Mouse (Mus musculus) intestine, postnatal 0 days (tissue): ENCODE data around the gene Leprot. TPM values are rescaled to one million over a fixed set of nuclear protein-coding genes. Genes with fewer than 3 reads are reported as not detected.

Experiments used
- ATAC-seq: fragments of 200-750 bp; cut with Nextera tagmentation; 2 replicates; pipeline ENCODE4 v1.8.0; 2017; ENCODE audit warnings: mild to moderate bottlenecking, moderate TSS enrichment, moderate library complexity
- H3K27ac ChIP-seq: fragments of 300-500 bp; sonication (generic); 2 replicates; pipeline ENCODE4 v1.5.1; 2014; ENCODE audit warnings: mild to moderate bottlenecking, low read depth, low read length, moderate library complexity
- H3K27me3 ChIP-seq: fragments of 300-500 bp; sonication (generic); replicated peaks from 2 replicates; pipeline ENCODE4 v1.6.1; 2014; ENCODE audit warnings: low read length, mixed read lengths; ENCODE audit not compliant: control insufficient read depth, insufficient read depth
- H3K36me3 ChIP-seq: fragments of 300-500 bp; sonication (generic); 2 replicates; pipeline ENCODE4 v1.6.1; 2014; ENCODE audit warnings: mild to moderate bottlenecking, moderate library complexity; ENCODE audit not compliant: control insufficient read depth, insufficient read depth
- H3K4me1 ChIP-seq: fragments of 300-500 bp; sonication (generic); replicated peaks from 2 replicates; pipeline ENCODE4 v1.6.1; 2014; ENCODE audit warnings: antibody characterized with exemption, low read length, mixed read lengths; ENCODE audit not compliant: control insufficient read depth, insufficient read depth
- H3K4me2 ChIP-seq: fragments of 300-500 bp; sonication (generic); replicated peaks from 2 replicates; pipeline ENCODE4 v1.6.1; 2014; ENCODE audit warnings: low read depth, mild to moderate bottlenecking, moderate library complexity
- H3K4me3 ChIP-seq: fragments of 300-500 bp; sonication (generic); 2 replicates; pipeline ENCODE4 v1.5.1; 2014; ENCODE audit warnings: low read depth, low read length
- H3K9ac ChIP-seq: fragments of 300-500 bp; sonication (generic); 2 replicates; pipeline ENCODE4 v1.6.1; 2014; ENCODE audit warnings: mild to moderate bottlenecking, low read depth, low read length
- H3K9me3 ChIP-seq: fragments of 300-500 bp; sonication (generic); 2 replicates; pipeline ENCODE4 v1.6.1; 2016; ENCODE audit warnings: mixed run types; ENCODE audit not compliant: control insufficient read depth
- CTCF ChIP-seq: sonication (generic); IDR thresholded peaks from 2 replicates; pipeline ENCODE4 v1.5.1; 2016; ENCODE audit warnings: low read depth, mild to moderate bottlenecking, control low read depth, antibody characterized with exemption, moderate library complexity
- WGBS: fragments of 180-500 bp; shearing (Covaris S2); extraction: QIAGEN DNeasy Blood & Tissue Kit; methylation state at CpG from one replicate; pipeline ENCODE4 v1.1.7; 2014; 5-methylcytosine and 5-hydroxymethylcytosine counted together
- polyA plus RNA-seq: library from polyadenylated mRNA; unstranded; fragments of >200 nt; fragmentation: Nextera tagmentation; extraction: Ambion mirVana; gene quantifications from 2 replicates; pipeline ENCODE4 v1.2.1, GENCODE M21; 2015

Gene Leprot
- polyA plus RNA-seq = 130 and 137 TPM in 2 replicates

DNA sequence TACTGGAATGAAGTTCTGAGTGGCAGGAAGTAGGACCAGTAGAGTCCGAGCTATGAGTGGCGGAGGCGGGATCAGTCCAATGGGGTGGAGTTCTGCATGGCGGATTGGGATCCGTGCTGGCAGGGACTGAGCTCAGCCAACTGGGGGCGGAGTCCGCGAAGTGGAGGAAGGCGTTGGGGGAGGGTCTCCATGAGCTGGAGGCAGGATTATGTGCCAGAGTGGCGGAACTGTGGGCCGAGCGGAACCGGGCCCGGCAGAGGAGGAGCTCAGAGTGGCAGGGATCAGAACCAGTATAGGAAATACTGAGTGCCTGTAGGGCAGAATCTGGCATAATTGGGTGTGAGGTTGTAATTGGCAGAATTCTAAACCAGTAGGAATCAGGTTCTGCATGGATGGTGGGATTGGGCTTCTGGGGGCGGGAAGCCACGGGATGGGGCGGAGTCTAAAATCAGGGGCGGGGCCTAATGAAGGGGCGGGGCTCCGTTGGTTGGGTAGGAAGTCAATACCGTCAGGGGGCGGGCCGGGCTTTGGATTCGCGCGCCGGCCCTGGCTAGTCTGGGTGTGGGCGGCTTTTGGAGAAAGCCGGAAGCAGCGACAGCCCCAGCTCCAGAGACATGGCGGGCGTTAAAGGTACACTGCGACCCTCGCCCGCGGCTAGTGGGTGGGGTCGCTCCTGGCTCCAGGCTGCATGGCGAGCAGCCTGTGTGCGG, at the start of gene Leprot:
TSS of gene Leprot (plus strand) at position 523 of the 710 bp plus-strand sequence.
- Histone ChIP-seq H3K9me3 (no peaks in the 10 kb centered on the region), H3K9ac (peak within 1 kb of the TSS; percentile 86), H3K27ac (peak within 1 kb of the TSS; percentile 94), H3K4me3 (peak within 1 kb of the TSS; percentile 83), H3K4me2 (peak within 1 kb of the TSS; percentile 59), H3K4me1 (no peaks in the 10 kb centered on the region), H3K36me3 (no peaks in the 10 kb centered on the region; the same call in 1 of the 2 replicates), H3K27me3 (no peaks in the 10 kb centered on the region)
- peak; percentile 45; the same call in 1 of the 2 replicates for TF ChIP-seq CTCF
- peak; percentile 96 for ATAC-seq
- WGBS = under 1% methylated on average over 39 of the region's 39 CpGs

DNA sequence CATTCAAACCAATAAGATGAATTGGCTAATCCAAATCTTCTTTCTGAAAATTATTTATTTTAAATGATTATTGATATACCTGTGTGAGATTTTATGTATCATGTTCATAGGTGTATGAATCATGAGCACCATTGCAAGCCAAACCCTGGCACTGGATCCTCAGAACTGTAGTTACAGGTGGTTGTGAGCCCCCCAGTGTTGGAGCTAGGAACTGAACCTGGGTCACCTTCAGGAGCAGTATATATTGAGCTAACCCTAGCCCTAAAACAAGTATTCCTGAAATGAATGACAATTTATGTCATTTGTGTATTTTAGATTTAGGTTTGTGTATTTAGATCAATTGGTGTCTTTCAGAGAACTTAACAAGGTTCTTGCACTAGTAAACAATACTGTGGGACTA, 45.8 kb upstream of the Leprot start:
- H3K9ac ChIP-seq = no peak overlapping the region
- H3K4me1 ChIP-seq = no peaks in the 10 kb centered on the region
- H3K27me3 ChIP-seq = no peaks in the 10 kb centered on the region
- no peak for ATAC-seq
- no peak overlapping the region for H3K4me3 ChIP-seq
- no peaks in the 10 kb centered on the region for H3K36me3 ChIP-seq
- H3K27ac ChIP-seq = no peak overlapping the region
- H3K9me3 ChIP-seq = no peaks in the 10 kb centered on the region
- TF ChIP-seq CTCF = peak; percentile 50
- H3K4me2 ChIP-seq = no peak overlapping the region

DNA sequence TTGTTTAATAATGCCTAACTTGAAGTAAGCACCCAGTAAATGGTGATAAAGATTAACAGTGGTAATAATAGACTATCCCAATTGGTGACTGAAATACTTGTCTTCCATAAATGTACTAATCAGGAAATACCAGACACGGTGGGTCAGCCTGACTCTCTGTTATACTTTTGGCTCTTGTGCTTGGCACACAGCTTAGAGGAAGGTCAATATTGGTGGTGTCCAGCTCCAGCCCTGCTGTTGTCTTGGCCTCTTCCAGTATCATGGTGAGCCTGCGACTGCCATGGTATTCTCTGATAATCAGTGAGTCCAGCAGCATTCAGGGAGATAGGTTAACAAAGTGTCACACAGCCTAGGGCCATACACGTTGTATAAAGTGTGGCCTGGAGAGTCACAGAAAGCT, 43.9 kb upstream of the Leprot start:
- Histone ChIP-seq H3K9ac (no peak overlapping the region), H3K36me3 (no peaks in the 10 kb centered on the region), H3K27me3 (no peaks in the 10 kb centered on the region), H3K4me1 (no peaks in the 10 kb centered on the region), H3K9me3 (no peaks in the 10 kb centered on the region), H3K27ac (no peak overlapping the region), H3K4me3 (no peak overlapping the region), H3K4me2 (no peak overlapping the region)
- no peak for TF ChIP-seq CTCF
- WGBS = 79% methylated on average over 3 of the region's 3 CpGs
- ATAC-seq = no peak

DNA sequence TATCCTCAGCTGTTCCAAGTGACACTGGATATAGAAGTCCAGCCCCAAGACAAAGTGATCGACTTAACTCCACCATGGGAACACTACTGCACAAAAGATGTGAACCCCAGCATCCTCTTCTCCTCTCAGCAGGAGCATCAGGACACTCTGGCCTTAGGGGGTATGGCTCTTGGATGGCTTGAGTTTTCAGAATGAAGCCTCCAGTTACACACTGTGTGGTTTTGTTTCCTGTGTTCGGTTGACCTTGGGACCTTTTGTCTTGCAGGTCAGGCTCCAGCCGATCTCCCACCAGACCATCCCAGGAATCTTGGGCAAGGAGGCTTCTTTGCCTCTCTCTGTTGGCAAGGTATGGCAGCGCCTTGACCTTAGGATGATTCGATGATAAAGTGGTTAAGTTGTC, 31.0 kb upstream of the Leprot start:
- WGBS = 86% methylated on average over 5 of the region's 5 CpGs

DNA sequence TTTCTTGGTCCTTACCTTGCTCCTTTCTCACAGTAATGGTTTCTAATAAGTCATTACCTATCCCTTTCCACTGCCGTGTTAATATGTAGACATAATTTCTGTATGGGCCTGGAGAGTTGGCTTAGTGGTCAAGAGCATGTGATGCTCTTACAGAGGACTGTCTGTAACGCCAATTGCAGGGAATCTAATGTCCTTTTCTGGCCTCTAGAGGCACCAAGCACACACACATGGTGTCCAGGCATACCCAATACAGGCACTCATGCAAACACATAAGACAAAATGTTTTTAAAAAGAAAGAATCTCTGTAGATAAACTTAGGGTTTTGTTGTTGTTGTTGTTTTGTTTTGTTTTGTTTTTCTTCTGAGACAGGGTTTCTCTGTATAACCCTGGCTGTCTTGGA, 29.8 kb upstream of the Leprot start:
- TF ChIP-seq CTCF = peak; percentile 34
- H3K9ac ChIP-seq = no peak overlapping the region
- no peak overlapping the region for H3K27ac ChIP-seq
- ATAC-seq = no peak
- no peaks in the 10 kb centered on the region for H3K9me3 ChIP-seq
- no peaks in the 10 kb centered on the region for H3K36me3 ChIP-seq
- no peaks in the 10 kb centered on the region for H3K4me1 ChIP-seq
- H3K4me2 ChIP-seq = no peak overlapping the region
- H3K4me3 ChIP-seq = no peak overlapping the region
- 64% methylated on average over 2 of the region's 2 CpGs for WGBS
- no peaks in the 10 kb centered on the region for H3K27me3 ChIP-seq

More for the DNA sequence above, 31.0 kb upstream of the Leprot start:
- no peaks in the 10 kb centered on the region for H3K4me1 ChIP-seq
- H3K4me2 ChIP-seq = no peak overlapping the region
- no peak overlapping the region for H3K27ac ChIP-seq
- H3K9me3 ChIP-seq = no peaks in the 10 kb centered on the region
- H3K9ac ChIP-seq = no peak overlapping the region
- H3K36me3 ChIP-seq = no peaks in the 10 kb centered on the region
- no peak for TF ChIP-seq CTCF
- no peak for ATAC-seq
- H3K4me3 ChIP-seq = no peak overlapping the region
- no peaks in the 10 kb centered on the region for H3K27me3 ChIP-seq

DNA sequence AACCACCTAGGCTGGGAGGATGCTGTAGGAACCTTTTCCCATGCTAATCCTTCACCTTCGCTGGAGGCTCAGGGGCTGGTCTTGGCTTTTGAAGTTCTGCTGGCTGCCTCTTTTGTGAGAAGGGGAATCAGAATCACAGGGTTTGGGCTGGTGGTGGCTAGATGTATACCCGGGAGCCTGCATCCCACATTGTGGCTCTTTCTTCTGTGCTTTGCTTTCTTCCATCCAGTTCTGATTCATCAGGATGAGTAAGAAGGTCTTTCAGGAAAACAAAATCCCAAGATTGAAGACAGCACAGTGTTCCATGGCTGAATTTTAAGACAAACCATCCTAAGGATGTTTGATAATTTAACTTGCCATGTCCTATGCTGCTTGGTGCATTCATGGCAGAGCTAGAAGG, 27.3 kb upstream of the Leprot start:
- TF ChIP-seq CTCF = no peak
- H3K9ac ChIP-seq = no peak overlapping the region
- 75% methylated on average over 2 of the region's 2 CpGs for WGBS
- no peak overlapping the region for H3K4me2 ChIP-seq
- H3K4me1 ChIP-seq = no peaks in the 10 kb centered on the region
- no peaks in the 10 kb centered on the region for H3K36me3 ChIP-seq
- no peaks in the 10 kb centered on the region for H3K9me3 ChIP-seq
- ATAC-seq = no peak
- no peak overlapping the region for H3K4me3 ChIP-seq
- no peaks in the 10 kb centered on the region for H3K27me3 ChIP-seq
- no peak overlapping the region for H3K27ac ChIP-seq
